Mouse (Mus musculus) liver, embryonic 16.5 days (tissue): ENCODE data around the gene Nme4. TPM values are rescaled to one million over a fixed set of nuclear protein-coding genes. Genes with fewer than 3 reads are reported as not detected.
A peak's percentile ranks its signal among the peaks of the same experiment; 100 is the strongest.

Experiments
- ATAC-seq: fragments of 200-750 bp; cut with Nextera tagmentation; 2 replicates; pipeline ENCODE4 v1.8.0; 2017; ENCODE audit warnings: low read depth, mild to moderate bottlenecking, moderate number of reproducible peaks, moderate library complexity
- H3K27ac ChIP-seq: fragments of 300-500 bp; sonication (generic); 2 replicates; pipeline ENCODE4 v1.5.1; 2014; ENCODE audit warnings: mild to moderate bottlenecking, low read length
- H3K27me3 ChIP-seq: fragments of 300-500 bp; sonication (generic); 2 replicates; pipeline ENCODE4 v1.6.1; 2014; ENCODE audit warnings: low read depth, low read length, mixed read lengths; ENCODE audit not compliant: control insufficient read depth, insufficient read depth
- H3K36me3 ChIP-seq: fragments of 300-500 bp; sonication (generic); 2 replicates; pipeline ENCODE4 v1.6.1; 2014; ENCODE audit warnings: mild to moderate bottlenecking; ENCODE audit not compliant: control insufficient read depth, insufficient read depth
- H3K4me1 ChIP-seq: fragments of 300-500 bp; sonication (generic); 2 replicates; pipeline ENCODE4 v1.6.1; 2014; ENCODE audit warnings: low read depth, low read length, mixed read lengths; ENCODE audit not compliant: control insufficient read depth
- H3K4me2 ChIP-seq: fragments of 300-500 bp; sonication (generic); 2 replicates; pipeline ENCODE4 v1.6.1; 2014; ENCODE audit warnings: low read depth, low read length, mixed read lengths
- H3K4me3 ChIP-seq: fragments of 300-500 bp; sonication (generic); 2 replicates; pipeline ENCODE4 v1.5.1; 2014; ENCODE audit warnings: low read depth, mild to moderate bottlenecking, low read length
- H3K9ac ChIP-seq: fragments of 300-500 bp; sonication (generic); 2 replicates; pipeline ENCODE4 v1.6.1; 2014; ENCODE audit warnings: low read depth, low read length
- H3K9me3 ChIP-seq: fragments of 300-500 bp; sonication (generic); replicated peaks from 2 replicates; pipeline ENCODE4 v1.6.1; 2016; ENCODE audit warnings: low read length; ENCODE audit not compliant: control insufficient read depth
- WGBS: fragments of 180-500 bp; shearing (Covaris S2); extraction: QIAGEN DNeasy Blood & Tissue Kit; methylation state at CpG from one replicate; pipeline ENCODE4 v1.1.7; 2014; ENCODE audit not compliant: insufficient replicate concordance; 5-methylcytosine and 5-hydroxymethylcytosine counted together
- polyA plus RNA-seq: library from polyadenylated mRNA; unstranded; fragments of >200 nt; fragmentation: Nextera tagmentation; extraction: Ambion mirVana; gene quantifications from 2 replicates; pipeline ENCODE4 v1.2.1, GENCODE M21; 2015

Gene Nme4
- polyA plus RNA-seq, 1 experiment from 2014 or later: 30.1 TPM

- no peaks in the 10 kb centered on the region for H3K36me3 ChIP-seq
- no peak for ATAC-seq
- no peak overlapping the region for H3K27ac ChIP-seq
- WGBS: 52% methylated on average over 3 of the region's 3 CpGs
- no peaks in the 10 kb centered on the region for H3K4me1 ChIP-seq
- no peak overlapping the region for H3K4me3 ChIP-seq
- H3K9me3 ChIP-seq: no peaks in the 10 kb centered on the region
- no peak overlapping the region for H3K9ac ChIP-seq
- H3K4me2 ChIP-seq: no peak overlapping the region
- peaks cover 9% of the 10 kb centered on the region for H3K27me3 ChIP-seq
Observed at GRCm38 (mm10) chr17:26075246-26075645, 20.2 kb downstream of the Nme4 start.

GRCm38 (mm10) chr17:26070136-26070535 is 25.3 kb downstream of the Nme4 start:
- peaks cover 46% of the 10 kb centered on the region for H3K27me3 ChIP-seq
- no peak overlapping the region for H3K9ac ChIP-seq
- H3K4me1 ChIP-seq: peaks cover 15% of the 10 kb centered on the region
- no peak overlapping the region for H3K27ac ChIP-seq
- peak overlapping the region; percentile 73 for H3K4me3 ChIP-seq
- peak overlapping the region; percentile 90 for H3K4me2 ChIP-seq
- no peaks in the 10 kb centered on the region for H3K36me3 ChIP-seq
- 20% methylated on average over 6 of the region's 6 CpGs for WGBS
- ATAC-seq: no peak
- no peaks in the 10 kb centered on the region for H3K9me3 ChIP-seq

DNA sequence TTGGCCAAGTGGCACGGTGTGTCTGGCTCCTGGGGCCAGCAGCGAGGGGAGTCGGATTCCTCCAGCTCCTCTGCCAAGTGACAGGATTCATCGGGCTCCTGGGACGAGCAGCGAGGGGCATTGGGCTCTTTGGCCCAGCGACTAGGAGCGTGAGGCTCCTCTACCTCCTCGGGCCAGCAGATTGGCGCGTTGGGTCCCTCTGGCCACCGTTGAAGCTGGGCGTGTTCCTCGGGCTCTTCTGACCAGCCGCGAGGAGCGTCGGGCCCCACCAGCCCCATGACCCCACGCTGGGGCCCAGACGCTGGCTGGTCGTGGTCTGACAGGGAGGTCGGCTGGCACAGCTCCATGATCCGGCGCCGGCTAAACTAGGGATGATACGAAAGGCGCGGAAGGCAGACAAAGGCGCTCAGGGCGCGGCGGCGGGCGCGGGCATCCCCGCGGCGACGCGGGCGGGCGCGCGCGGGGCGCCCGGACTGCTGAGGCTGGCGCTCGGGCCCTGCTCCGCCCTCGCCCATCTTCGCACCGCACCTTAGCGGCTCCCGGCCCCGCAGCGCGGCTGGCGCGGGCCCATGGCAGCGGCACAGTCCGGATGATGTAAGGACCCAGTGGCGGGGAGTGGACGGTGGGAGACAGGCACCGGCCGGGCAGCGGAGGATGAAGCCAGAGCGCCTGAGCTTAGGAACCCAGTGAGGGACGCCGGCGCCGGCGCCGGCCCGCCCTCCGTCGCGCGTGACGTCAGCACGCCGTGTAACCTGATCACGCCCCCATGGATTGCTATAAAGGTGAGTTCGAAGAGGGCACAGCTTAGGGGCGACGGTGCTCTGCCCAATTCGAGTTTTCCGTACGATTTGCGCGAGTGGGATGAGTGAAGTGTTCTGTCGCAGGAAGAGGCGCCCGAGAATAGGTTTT is 26.3 kb downstream of the Nme4 start, which contains the start of gene Rab11fip3:
TSS of gene Rab11fip3 (minus strand) at position 725 of the 909 bp plus-strand sequence.
- Histone ChIP-seq H3K4me1 (peaks cover 15% of the 10 kb centered on the region), H3K4me3 (peak within 1 kb of the TSS; percentile 73), H3K9ac (peak within 1 kb of the TSS; percentile 60), H3K4me2 (peak within 1 kb of the TSS; percentile 90), H3K9me3 (no peaks in the 10 kb centered on the region), H3K36me3 (no peaks in the 10 kb centered on the region), H3K27ac (no peak within 1 kb of the TSS), H3K27me3 (peaks cover 46% of the 10 kb centered on the region)
- under 1% methylated on average over 94 of the region's 94 CpGs for WGBS
- ATAC-seq: peak; percentile 88

- no peak for ATAC-seq
- Histone ChIP-seq H3K36me3 (no peaks in the 10 kb centered on the region), H3K4me1 (peaks cover 15% of the 10 kb centered on the region), H3K4me3 (peak overlapping the region; percentile 73), H3K9me3 (no peaks in the 10 kb centered on the region), H3K4me2 (peak overlapping the region; percentile 90), H3K9ac (peak overlapping the region; percentile 60), H3K27me3 (peaks cover 46% of the 10 kb centered on the region), H3K27ac (no peak overlapping the region)
- WGBS: 3% methylated on average over 44 of the region's 44 CpGs
Observed at GRCm38 (mm10) chr17:26068024-26068830, 27.2 kb downstream of the Nme4 start.

GRCm38 (mm10) chr17:26066488-26067020 is 28.8 kb downstream of the Nme4 start:
- Histone ChIP-seq H3K4me2 (no peak overlapping the region), H3K27me3 (peaks cover 46% of the 10 kb centered on the region), H3K9me3 (no peaks in the 10 kb centered on the region), H3K36me3 (no peaks in the 10 kb centered on the region), H3K4me1 (peaks cover 15% of the 10 kb centered on the region), H3K27ac (no peak overlapping the region), H3K9ac (no peak overlapping the region), H3K4me3 (no peak overlapping the region)
- WGBS: 79% methylated on average over 7 of the region's 7 CpGs
- ATAC-seq: no peak

- Histone ChIP-seq H3K4me3 (no peak overlapping the region), H3K27me3 (peaks cover 33% of the 10 kb centered on the region), H3K4me2 (no peak overlapping the region), H3K27ac (no peak overlapping the region), H3K9me3 (no peaks in the 10 kb centered on the region), H3K4me1 (peaks cover 15% of the 10 kb centered on the region), H3K9ac (no peak overlapping the region), H3K36me3 (no peaks in the 10 kb centered on the region)
- ATAC-seq: no peak
- WGBS: 26% methylated on average over 6 of the region's 6 CpGs
Observed at GRCm38 (mm10) chr17:26064916-26065315, 30.5 kb downstream of the Nme4 start.

- no peaks in the 10 kb centered on the region for H3K9me3 ChIP-seq
- no peaks in the 10 kb centered on the region; the same call in 1 of the 2 replicates for H3K4me1 ChIP-seq
- no peak for ATAC-seq
- 64% methylated on average over 9 of the region's 9 CpGs for WGBS
- H3K9ac ChIP-seq: no peak overlapping the region
- no peak overlapping the region for H3K4me2 ChIP-seq
- H3K27me3 ChIP-seq: no peaks in the 10 kb centered on the region
- no peak overlapping the region for H3K27ac ChIP-seq
- no peak overlapping the region for H3K4me3 ChIP-seq
- H3K36me3 ChIP-seq: no peaks in the 10 kb centered on the region
Observed at GRCm38 (mm10) chr17:26057787-26058567, 37.4 kb downstream of the Nme4 start.

DNA sequence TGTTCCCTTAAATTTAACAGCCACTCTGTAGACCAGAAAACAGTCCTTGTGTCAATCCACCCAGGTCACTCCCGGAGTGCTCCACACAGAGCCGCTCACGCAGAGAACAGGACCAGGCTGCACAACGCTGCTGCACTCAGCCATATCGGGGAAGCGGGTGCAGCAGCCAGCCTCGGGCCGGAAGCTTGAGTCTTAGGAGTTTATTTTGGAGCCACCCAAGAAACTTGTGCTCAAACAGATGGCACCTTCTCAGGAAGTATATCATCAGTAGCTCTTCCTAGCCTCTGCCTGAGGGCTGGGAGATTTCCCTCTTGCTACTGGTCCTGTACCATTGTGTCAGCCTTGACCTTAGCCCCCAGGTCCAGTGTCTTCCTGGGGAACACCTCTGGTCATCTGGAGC is 38.1 kb downstream of the Nme4 start:
- Histone ChIP-seq H3K4me2 (no peak overlapping the region), H3K27ac (no peak overlapping the region), H3K9me3 (no peaks in the 10 kb centered on the region), H3K4me1 (no peaks in the 10 kb centered on the region; the same call in none of the 2 replicates), H3K27me3 (no peaks in the 10 kb centered on the region), H3K4me3 (no peak overlapping the region), H3K36me3 (no peaks in the 10 kb centered on the region), H3K9ac (no peak overlapping the region)
- 76% methylated on average over 8 of the region's 8 CpGs for WGBS
- ATAC-seq: no peak
